ENCODE assay signal across 16 mouse cellular contexts in the genomic region with DNA sequence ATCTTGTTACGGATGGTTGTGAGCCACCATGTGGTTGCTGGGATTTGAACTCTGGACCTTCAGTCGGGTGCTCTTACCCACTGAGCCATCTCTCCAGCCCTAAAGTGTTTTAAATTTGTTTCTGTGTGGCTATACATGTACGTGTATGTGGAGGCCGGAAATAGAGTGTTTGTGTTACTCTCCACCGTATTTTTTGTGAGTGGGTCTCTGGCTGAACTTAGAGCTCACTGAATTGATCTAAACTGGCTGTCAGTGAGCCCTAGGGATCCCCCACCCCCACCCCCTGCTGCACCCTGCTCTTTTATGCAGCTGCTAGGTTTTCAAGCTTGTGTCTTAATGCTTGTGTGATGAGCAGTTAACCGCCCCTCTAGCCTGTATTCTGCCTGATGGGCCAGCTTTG. TPM values are rescaled to one million over a fixed set of nuclear protein-coding genes. Genes with fewer than 3 reads are reported as not detected.
DNase-seq lines count a peak whose midpoint lies in the region; ATAC-seq and TF ChIP-seq lines count a peak whose summit lies in the region.
"Had no signal": no experiment of that assay in that cellular context is flagged by ENCODE, and none has a peak within 500 bp of the region (broad histone marks: within the 10 kb centered on the region; RNA-seq: fewer than 3 reads in every experiment).

No protein-coding gene starts in this region.

- no peak overlapping the region for H3K4me3 ChIP-seq in forebrain, embryonic 13.5 days
- no peak overlapping the region for H3K4me3 ChIP-seq in forebrain, embryonic 14.5 days (ENCODE audit: low read depth, low read length)
- no peak overlapping the region for H3K4me3 ChIP-seq in hindbrain, embryonic 14.5 days (replicated peaks; ENCODE audit: low read length)
- H3K4me3 ChIP-seq in hindbrain, embryonic 10.5 days: no peak overlapping the region
- H3K4me3 ChIP-seq in midbrain, embryonic 11.5 days (ENCODE audit: low read depth, low read length): no peak overlapping the region
- H3K4me3 ChIP-seq in midbrain, embryonic 14.5 days (replicated peaks; ENCODE audit: low read depth, low read length): no peak overlapping the region
- no peak overlapping the region for H3K4me3 ChIP-seq in liver, embryonic 14.5 days (ENCODE audit: insufficient read depth in 1 of 2, low read depth in 2 of 2, low read length in 2 of 2)

- no peak overlapping the region for H3K27ac ChIP-seq in forebrain, embryonic 13.5 days
- H3K27ac ChIP-seq in forebrain, embryonic 14.5 days (ENCODE audit: low read depth, low read length): no peak overlapping the region
- no peak overlapping the region for H3K27ac ChIP-seq in hindbrain, embryonic 14.5 days
- no peak overlapping the region for H3K27ac ChIP-seq in hindbrain, embryonic 10.5 days
- H3K27ac ChIP-seq in midbrain, embryonic 11.5 days (ENCODE audit: low read depth, low read length): no peak overlapping the region
- H3K27ac ChIP-seq in midbrain, embryonic 14.5 days (replicated peaks; ENCODE audit: low read depth, low read length): no peak overlapping the region
- H3K27ac ChIP-seq in liver, embryonic 14.5 days: no peak overlapping the region

- TF ChIP-seq CTCF in liver, embryonic 14.5 days (IDR thresholded peaks at IDR 0.05; ENCODE audit: low read depth): no peak

- H3K9ac ChIP-seq in forebrain, embryonic 13.5 days: no peak overlapping the region
- no peak overlapping the region for H3K9ac ChIP-seq in forebrain, embryonic 14.5 days (ENCODE audit: low read length)
- no peak overlapping the region for H3K9ac ChIP-seq in hindbrain, embryonic 14.5 days
- H3K9ac ChIP-seq in midbrain, embryonic 11.5 days (ENCODE audit: low read length): no peak overlapping the region
- H3K9ac ChIP-seq in midbrain, embryonic 14.5 days (replicated peaks; ENCODE audit: low read length): no peak overlapping the region
- H3K9ac ChIP-seq in liver, embryonic 14.5 days (replicated peaks): no peak overlapping the region

- no peaks in the 10 kb centered on the region for H3K9me3 ChIP-seq in forebrain, embryonic 13.5 days (replicated peaks)
- H3K9me3 ChIP-seq in forebrain, embryonic 14.5 days (replicated peaks; ENCODE audit: control insufficient read depth, low read length): no peaks in the 10 kb centered on the region
- H3K9me3 ChIP-seq in hindbrain, embryonic 14.5 days (ENCODE audit: control insufficient read depth, low read length): no peaks in the 10 kb centered on the region
- no peaks in the 10 kb centered on the region for H3K9me3 ChIP-seq in hindbrain, embryonic 10.5 days
- no peaks in the 10 kb centered on the region for H3K9me3 ChIP-seq in midbrain, embryonic 11.5 days (ENCODE audit: control insufficient read depth, low read length)
- no peaks in the 10 kb centered on the region for H3K9me3 ChIP-seq in midbrain, embryonic 14.5 days (ENCODE audit: control insufficient read depth, low read length)
- no peaks in the 10 kb centered on the region for H3K9me3 ChIP-seq in liver, embryonic 14.5 days (ENCODE audit: control insufficient read depth, low read length)

- no peak for TF ChIP-seq EP300 in liver, embryonic 14.5 days (IDR thresholded peaks at IDR 0.05; ENCODE audit: low read depth)

- H3K27me3 ChIP-seq in forebrain, embryonic 13.5 days: no peaks in the 10 kb centered on the region
- H3K27me3 ChIP-seq in forebrain, embryonic 14.5 days (replicated peaks; ENCODE audit: control insufficient read depth, insufficient read depth, low read length): no peaks in the 10 kb centered on the region; the same call in 1 of the 2 replicates
- no peaks in the 10 kb centered on the region for H3K27me3 ChIP-seq in hindbrain, embryonic 14.5 days (ENCODE audit: control insufficient read depth, insufficient read depth, low read length)
- H3K27me3 ChIP-seq in hindbrain, embryonic 10.5 days (ENCODE audit: insufficient read depth, poor library complexity, severe bottlenecking): no peaks in the 10 kb centered on the region
- H3K27me3 ChIP-seq in midbrain, embryonic 11.5 days (ENCODE audit: control insufficient read depth, insufficient read depth, low read length): no peaks in the 10 kb centered on the region
- H3K27me3 ChIP-seq in midbrain, embryonic 14.5 days (ENCODE audit: control insufficient read depth, insufficient read depth, low read length): no peaks in the 10 kb centered on the region
- H3K27me3 ChIP-seq in liver, embryonic 14.5 days (ENCODE audit: control insufficient read depth, insufficient read depth, low read length): no peaks in the 10 kb centered on the region

- no peak for DNase-seq in forebrain, embryonic 14.5 days (ENCODE audit: low spot score)
- no peak for DNase-seq in hindbrain, embryonic 14.5 days (ENCODE audit: low spot score)
- DNase-seq in hindbrain, embryonic 10.5 days (ENCODE audit: low spot score): no peak
- peak; percentile 83 for DNase-seq in midbrain, embryonic 11.5 days (ENCODE audit: low spot score, missing footprints)
- no peak for DNase-seq in midbrain, embryonic 14.5 days
- DNase-seq in liver, embryonic 14.5 days (ENCODE audit: low read depth in 3 of 3, low spot score in 3 of 3): no peak
- no peak for DNase-seq in retina, embryonic 14.5 days (ENCODE audit: low spot score)
- DNase-seq: adrenal gland, postnatal 25 days; cerebellum, adult 8-10 months; cerebellum, postnatal 36 days; gastrocnemius, postnatal 14 days; heart, adult 2 months; kidney, adult 2 months; kidney, postnatal 10 days; left cerebral cortex, postnatal 4 days had no signal

- peak overlapping the region; percentile 5; the same call in 1 of the 2 replicates for H3K4me2 ChIP-seq in forebrain, embryonic 13.5 days
- no peak overlapping the region for H3K4me2 ChIP-seq in forebrain, embryonic 14.5 days (ENCODE audit: low read length)
- H3K4me2 ChIP-seq in hindbrain, embryonic 14.5 days (replicated peaks): peak overlapping the region; percentile 99
- no peak overlapping the region for H3K4me2 ChIP-seq in midbrain, embryonic 11.5 days
- H3K4me2 ChIP-seq in midbrain, embryonic 14.5 days (ENCODE audit: low read length): no peak overlapping the region
- peak overlapping the region; percentile 89 for H3K4me2 ChIP-seq in liver, embryonic 14.5 days (ENCODE audit: low read depth)

- peaks cover 25% of the 10 kb centered on the region for H3K4me1 ChIP-seq in forebrain, embryonic 13.5 days
- H3K4me1 ChIP-seq in forebrain, embryonic 14.5 days (ENCODE audit: control insufficient read depth, insufficient read depth, low read length): peaks cover 23% of the 10 kb centered on the region
- peaks cover 24% of the 10 kb centered on the region for H3K4me1 ChIP-seq in hindbrain, embryonic 14.5 days (replicated peaks; ENCODE audit: control insufficient read depth, insufficient read depth, low read length)
- peaks cover 30% of the 10 kb centered on the region for H3K4me1 ChIP-seq in hindbrain, embryonic 10.5 days (replicated peaks)
- peaks cover 15% of the 10 kb centered on the region for H3K4me1 ChIP-seq in midbrain, embryonic 11.5 days (ENCODE audit: control insufficient read depth, insufficient read depth, low read length)
- H3K4me1 ChIP-seq in midbrain, embryonic 14.5 days (ENCODE audit: control insufficient read depth, insufficient read depth, low read length): peaks cover 22% of the 10 kb centered on the region
- H3K4me1 ChIP-seq in liver, embryonic 14.5 days (replicated peaks; ENCODE audit: control insufficient read depth in 2 of 2, insufficient read depth in 2 of 2, low read length in 1 of 2): peaks cover 11 to 17% of the 10 kb centered on the region in 2 experiments

- no peak for ATAC-seq in forebrain, embryonic 13.5 days
- ATAC-seq in forebrain, embryonic 14.5 days: no peak
- ATAC-seq in hindbrain, embryonic 14.5 days (ENCODE audit: low FRiP score): no peak
- no peak for ATAC-seq in midbrain, embryonic 11.5 days (ENCODE audit: low FRiP score)
- no peak for ATAC-seq in midbrain, embryonic 14.5 days (ENCODE audit: low FRiP score, low TSS enrichment)
- ATAC-seq in liver, embryonic 14.5 days (ENCODE audit: insufficient read depth): no peak

- H3K36me3 ChIP-seq in forebrain, embryonic 13.5 days (ENCODE audit: poor library complexity, severe bottlenecking): 0 out of 2 replicates have a peak, but pooled peaks cover 6% of the 10 kb centered on the region
- peaks cover 2% of the 10 kb centered on the region; the same call in 1 of the 2 replicates for H3K36me3 ChIP-seq in forebrain, embryonic 14.5 days (ENCODE audit: control insufficient read depth, insufficient read depth, low read length)
- peaks cover 9% of the 10 kb centered on the region; the same call in 1 of the 2 replicates for H3K36me3 ChIP-seq in hindbrain, embryonic 14.5 days (replicated peaks; ENCODE audit: control insufficient read depth, insufficient read depth)
- H3K36me3 ChIP-seq in hindbrain, embryonic 10.5 days: peaks cover 17% of the 10 kb centered on the region
- no peaks in the 10 kb centered on the region for H3K36me3 ChIP-seq in midbrain, embryonic 11.5 days (ENCODE audit: control insufficient read depth, insufficient read depth, low read length)
- 0 out of 2 replicates have a peak, but pooled peaks cover 4% of the 10 kb centered on the region for H3K36me3 ChIP-seq in midbrain, embryonic 14.5 days (ENCODE audit: control insufficient read depth, insufficient read depth, low read length)
- peaks cover 9% of the 10 kb centered on the region for H3K36me3 ChIP-seq in liver, embryonic 14.5 days (replicated peaks; ENCODE audit: control insufficient read depth, insufficient read depth, low read depth)

- WGBS in forebrain, embryonic 13.5 days: 75% methylated on average over 6 of the region's 6 CpGs
- 74% methylated on average over 6 of the region's 6 CpGs for WGBS in forebrain, embryonic 14.5 days
- WGBS in hindbrain, embryonic 14.5 days: 81% methylated on average over 6 of the region's 6 CpGs
- 76% methylated on average over 6 of the region's 6 CpGs for WGBS in hindbrain, embryonic 10.5 days
- WGBS in midbrain, embryonic 11.5 days: 75% methylated on average over 6 of the region's 6 CpGs
- WGBS in midbrain, embryonic 14.5 days: 78% methylated on average over 6 of the region's 6 CpGs
- 70% methylated on average over 6 of the region's 6 CpGs for WGBS in liver, embryonic 14.5 days (ENCODE audit: insufficient replicate concordance)

RNA-seq across cellular contexts. Expression of a gene that starts 1.2 kb away (rescaled TPM):
- 13.9 and 14.8 TPM in 2 replicates for polyA plus RNA-seq in forebrain, embryonic 13.5 days (2015; fragmentation: Nextera tagmentation; extraction: Ambion mirVana)
- 8.7 and 12.1 TPM in 2 replicates for polyA plus RNA-seq in forebrain, embryonic 14.5 days (2014; fragmentation: Nextera tagmentation; extraction: Ambion mirVana)
- polyA plus RNA-seq in hindbrain, embryonic 14.5 days (2014; fragmentation: Nextera tagmentation; extraction: Ambion mirVana): 9.8 and 9.9 TPM in 2 replicates
- polyA plus RNA-seq in hindbrain, embryonic 10.5 days (2016; fragmentation: Nextera tagmentation; extraction: Ambion mirVana): 9.6 and 15.6 TPM in 2 replicates
- 12.8 and 13.7 TPM in 2 replicates for polyA plus RNA-seq in midbrain, embryonic 11.5 days (2014; fragmentation: Nextera tagmentation; extraction: Ambion mirVana)
- 12.5 and 12.7 TPM in 2 replicates for polyA plus RNA-seq in midbrain, embryonic 14.5 days (2014; fragmentation: Nextera tagmentation; extraction: Ambion mirVana)
- 4.1 and 6.2 TPM in 2 replicates for polyA plus RNA-seq in liver, embryonic 14.5 days (2012; rRNA removed)
- polyA plus RNA-seq in liver, embryonic 14.5 days (2014; fragmentation: Nextera tagmentation; extraction: Ambion mirVana): 6.2 TPM in 2 replicates

RNA-seq across cellular contexts. Expression of a gene that starts 32.6 kb away (rescaled TPM):
- 942 and 1,061 TPM in 2 replicates for polyA plus RNA-seq in forebrain, embryonic 13.5 days (2015; fragmentation: Nextera tagmentation; extraction: Ambion mirVana)
- 593 and 826 TPM in 2 replicates for polyA plus RNA-seq in forebrain, embryonic 14.5 days (2014; fragmentation: Nextera tagmentation; extraction: Ambion mirVana)
- 239 and 249 TPM in 2 replicates for polyA plus RNA-seq in hindbrain, embryonic 14.5 days (2014; fragmentation: Nextera tagmentation; extraction: Ambion mirVana)
- 881 and 962 TPM in 2 replicates for polyA plus RNA-seq in hindbrain, embryonic 10.5 days (2016; fragmentation: Nextera tagmentation; extraction: Ambion mirVana)
- 966 and 1,015 TPM in 2 replicates for polyA plus RNA-seq in midbrain, embryonic 11.5 days (2014; fragmentation: Nextera tagmentation; extraction: Ambion mirVana)
- 341 and 379 TPM in 2 replicates for polyA plus RNA-seq in midbrain, embryonic 14.5 days (2014; fragmentation: Nextera tagmentation; extraction: Ambion mirVana)
- polyA plus RNA-seq in liver, embryonic 14.5 days (2012; rRNA removed): 35.2 and 44.2 TPM in 2 replicates
- 117 and 119 TPM in 2 replicates for polyA plus RNA-seq in liver, embryonic 14.5 days (2014; fragmentation: Nextera tagmentation; extraction: Ambion mirVana)

RNA-seq across cellular contexts. Expression of a gene that starts 43.9 kb away (rescaled TPM):
- polyA plus RNA-seq in forebrain, embryonic 13.5 days (2015; fragmentation: Nextera tagmentation; extraction: Ambion mirVana): 0.17 and 0.21 TPM in 2 replicates
- polyA plus RNA-seq in forebrain, embryonic 14.5 days (2014; fragmentation: Nextera tagmentation; extraction: Ambion mirVana): 0.17 and 0.33 TPM in 2 replicates
- polyA plus RNA-seq in hindbrain, embryonic 14.5 days (2014; fragmentation: Nextera tagmentation; extraction: Ambion mirVana): 0.31 and 0.74 TPM in 2 replicates
- polyA plus RNA-seq in hindbrain, embryonic 10.5 days (2016; fragmentation: Nextera tagmentation; extraction: Ambion mirVana): 1.1 TPM in 2 replicates
- polyA plus RNA-seq in midbrain, embryonic 11.5 days (2014; fragmentation: Nextera tagmentation; extraction: Ambion mirVana): 0.46 and 0.92 TPM in 2 replicates
- polyA plus RNA-seq in midbrain, embryonic 14.5 days (2014; fragmentation: Nextera tagmentation; extraction: Ambion mirVana): 0.15 and 0.37 TPM in 2 replicates
- 5.7 and 7.0 TPM in 2 replicates for polyA plus RNA-seq in liver, embryonic 14.5 days (2012; rRNA removed)
- 5.4 and 5.7 TPM in 2 replicates for polyA plus RNA-seq in liver, embryonic 14.5 days (2014; fragmentation: Nextera tagmentation; extraction: Ambion mirVana)

Comparison
In these comparisons a context has a peak if more than half of its experiments do, and no peak if none do; other contexts are left out.
1. H3K4me2 ChIP-seq: peak in forebrain, embryonic 13.5 days (single experiment), hindbrain, embryonic 14.5 days (single experiment) and liver, embryonic 14.5 days (single experiment); none in forebrain, embryonic 14.5 days (single experiment), midbrain, embryonic 11.5 days (single experiment) and midbrain, embryonic 14.5 days (single experiment).